Mouse (Mus musculus): Measurements from ENCODE around the gene Fbxl7.
A peak's percentile ranks its signal among the peaks of the same experiment; 100 is the strongest.

Gene Fbxl7

DNA sequence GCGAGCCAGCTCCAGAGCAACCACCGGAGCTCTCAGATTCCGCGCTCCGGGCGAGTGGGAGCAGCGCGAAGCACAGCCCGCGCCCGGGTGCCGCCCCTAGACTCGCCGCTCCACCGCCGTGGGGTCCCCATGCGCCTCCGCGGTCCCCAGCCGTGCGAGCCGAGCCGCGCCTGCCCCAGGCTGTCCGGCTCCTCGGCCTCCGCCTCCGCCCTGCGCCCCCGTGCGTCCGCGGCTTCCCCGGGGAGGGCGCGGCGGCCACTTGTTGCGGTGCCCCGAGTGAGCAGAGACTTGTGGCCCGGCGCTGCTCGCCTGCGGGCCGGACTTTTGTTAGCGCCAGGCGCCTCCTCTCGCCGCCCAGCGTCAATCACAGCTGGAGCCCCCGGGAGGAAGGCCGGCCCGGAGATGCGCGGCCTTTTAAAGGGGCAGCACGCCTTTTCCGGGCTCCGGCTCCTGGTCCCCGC is at the start of gene Fbxl7:
Gene Fbxl7, minus strand, starts transcription at position 330 of the 461 bp plus-strand sequence.
- peak; percentile 39 to 46 for DNase-seq (ENCODE audit: low spot score in 2 of 2)

DNA sequence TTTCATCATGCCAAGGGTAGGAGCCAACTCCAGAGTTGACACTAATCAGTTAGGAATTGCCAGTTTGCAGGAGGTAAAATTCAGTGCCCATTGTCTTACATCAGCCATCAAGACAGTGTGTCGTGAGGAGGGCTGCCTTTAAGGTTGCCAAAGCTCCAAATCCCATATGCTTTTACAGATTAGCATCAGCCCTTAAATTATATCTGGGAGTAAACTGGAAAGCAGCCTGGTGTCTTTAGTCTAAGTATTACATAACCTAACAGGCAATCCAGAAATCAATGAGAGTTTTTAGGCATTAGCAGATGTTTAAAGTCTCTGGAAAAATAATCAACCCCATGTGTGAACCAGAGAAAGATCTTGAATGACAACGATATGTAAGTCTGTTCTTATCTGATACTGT is 26.6 kb upstream of the Fbxl7 start:
- DNase-seq (ENCODE audit: low spot score in 2 of 2) = no peak

DNA sequence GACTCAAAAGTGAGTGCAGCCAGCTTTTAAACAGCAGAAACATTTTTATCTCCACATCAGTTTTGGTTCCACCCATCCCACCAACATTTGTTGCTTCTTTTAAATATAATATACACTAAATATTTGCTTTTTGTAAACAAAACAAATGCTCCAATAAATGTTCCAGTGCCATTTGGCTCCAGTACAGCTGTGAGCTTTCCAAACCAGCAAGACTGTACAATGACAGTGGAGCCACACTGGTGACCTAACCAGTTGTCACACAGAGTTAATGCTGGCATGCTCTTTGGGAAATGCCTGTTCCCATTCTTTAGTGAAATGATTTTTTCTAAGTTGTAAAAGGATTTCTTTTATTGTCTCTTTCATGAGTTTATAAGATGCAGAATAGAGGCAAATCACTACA is 18.0 kb upstream of the Fbxl7 start:
- DNase-seq (ENCODE audit: low spot score in 2 of 2) = no peak

DNA sequence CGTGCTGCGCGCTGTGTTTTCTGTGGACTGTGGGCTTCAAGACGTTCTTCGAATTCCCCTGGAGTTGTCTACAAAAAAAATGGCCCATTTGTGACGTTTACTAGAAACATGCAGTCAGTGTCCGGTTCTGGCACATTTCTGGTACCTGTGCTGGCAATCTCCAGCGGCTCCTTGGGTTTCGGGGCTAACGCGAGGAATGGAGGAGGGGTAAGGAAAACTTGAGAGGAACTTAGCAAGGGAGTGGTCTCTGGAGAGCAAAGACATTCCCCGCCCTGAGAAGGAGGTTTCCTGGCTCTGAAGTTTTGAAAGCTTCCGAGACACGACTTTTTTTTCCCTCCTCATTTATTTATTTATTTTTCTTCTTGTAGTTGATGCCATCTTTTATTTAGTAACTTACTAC is 381 bp upstream of the Fbxl7 start:
- no peak for DNase-seq (ENCODE audit: low spot score in 2 of 2)

GRCm38 (mm10) chr15:26894801-26895229 is 565 bp downstream of the Fbxl7 start:
- no peak for DNase-seq (ENCODE audit: low spot score in 2 of 2)

DNA sequence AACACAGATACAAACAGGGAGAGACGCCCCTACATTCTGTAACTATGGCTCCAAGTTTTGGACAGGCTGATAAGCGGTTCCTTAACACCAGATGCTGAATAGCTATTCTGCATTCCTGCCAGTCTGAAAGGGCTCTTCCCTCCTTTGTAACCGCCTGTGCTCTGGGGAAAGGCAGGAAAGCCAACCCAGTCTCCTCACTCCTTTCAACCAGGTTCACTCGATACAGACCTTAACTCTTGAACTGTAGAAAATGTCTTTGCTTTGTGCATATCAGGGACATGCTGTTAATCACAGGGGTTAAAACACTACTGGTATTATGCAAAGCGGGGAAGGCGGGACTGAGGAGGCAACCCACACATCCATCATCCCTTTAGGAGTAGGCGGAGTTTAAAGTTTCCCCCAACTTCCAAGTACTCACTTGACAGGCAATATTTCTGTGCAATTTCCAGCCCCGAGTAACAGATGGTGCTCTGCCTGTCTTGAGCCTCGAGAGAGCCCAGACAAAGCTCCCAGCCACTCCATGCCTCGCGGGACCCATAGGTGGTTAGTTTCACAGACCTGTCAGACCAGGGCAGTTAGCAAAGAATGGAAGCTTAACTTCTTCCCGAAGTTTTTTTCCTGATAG is 1.2 kb downstream of the Fbxl7 start:
- no peak for DNase-seq (ENCODE audit: low spot score in 2 of 2)

- no peak for DNase-seq (ENCODE audit: low spot score in 2 of 2)
Observed at GRCm38 (mm10) chr15:26893136-26893535, 2.2 kb downstream of the Fbxl7 start.

DNA sequence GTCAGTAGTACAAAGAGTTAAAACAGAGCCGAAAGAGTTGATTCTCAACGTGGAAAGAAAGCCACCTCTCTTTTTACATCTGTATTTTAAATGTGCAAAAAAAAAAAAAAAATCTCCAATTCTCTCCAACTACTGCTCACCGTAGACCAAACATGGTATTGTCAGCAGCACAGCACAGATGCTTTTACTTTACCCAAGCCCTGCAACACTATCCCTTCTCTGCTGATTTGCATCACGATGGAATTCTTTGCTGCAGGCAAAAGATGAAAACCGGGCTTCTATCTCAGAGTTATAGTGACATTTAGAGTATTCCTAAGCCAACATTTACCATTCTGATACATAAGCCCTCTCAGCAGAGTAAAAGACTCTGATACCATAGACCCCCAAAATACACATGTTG is 5.4 kb downstream of the Fbxl7 start:
- DNase-seq (ENCODE audit: low spot score in 2 of 2) = no peak

DNA sequence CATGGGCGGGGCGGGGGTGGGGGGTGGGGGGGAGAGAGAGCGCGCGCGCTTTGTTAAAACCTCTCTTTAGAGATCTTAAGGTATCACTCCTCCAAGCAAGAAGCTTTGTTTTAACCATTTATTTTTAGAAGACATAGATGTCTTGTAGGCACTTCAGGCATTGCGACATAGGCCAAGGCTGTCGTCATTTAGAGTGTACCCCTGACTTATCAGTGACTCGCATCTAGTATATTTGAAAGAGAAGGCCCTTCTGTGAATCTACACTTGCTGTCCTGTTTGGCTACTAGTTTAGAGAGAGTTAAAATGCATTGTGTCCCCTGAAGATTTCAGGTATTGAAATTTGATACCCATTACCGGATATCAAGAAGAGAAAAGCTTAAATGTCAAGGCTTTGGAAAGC is 7.2 kb downstream of the Fbxl7 start:
- DNase-seq (ENCODE audit: low spot score in 2 of 2) = no peak

- no peak for DNase-seq (ENCODE audit: low spot score in 2 of 2)
Observed at GRCm38 (mm10) chr15:26885979-26886378, 9.4 kb downstream of the Fbxl7 start.

- DNase-seq (ENCODE audit: low spot score in 2 of 2) = no peak
Observed at GRCm38 (mm10) chr15:26880212-26880956, 15.0 kb downstream of the Fbxl7 start.

DNA sequence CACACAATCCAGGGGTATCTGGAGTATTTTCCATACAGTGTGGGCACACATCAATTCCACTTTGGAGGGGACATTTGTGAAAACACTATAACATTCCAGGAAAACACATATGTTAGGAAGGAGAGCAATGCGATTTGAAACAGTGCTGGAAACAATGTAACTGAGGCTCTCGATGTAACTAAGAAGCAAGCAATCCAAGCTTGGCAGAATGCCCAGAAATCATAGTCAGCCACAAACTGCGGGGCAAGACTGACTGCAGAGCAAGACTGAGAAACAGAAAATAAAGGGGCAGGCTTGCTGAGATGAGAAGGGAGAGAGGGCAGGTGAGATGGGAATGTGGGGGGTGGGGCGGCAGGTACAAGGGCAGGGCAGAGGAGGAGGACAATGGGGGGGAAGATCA is 19.7 kb downstream of the Fbxl7 start:
- DNase-seq (ENCODE audit: low spot score in 2 of 2) = peak; percentile 54 to 59

- no peak for DNase-seq (ENCODE audit: low spot score in 2 of 2)
Observed at GRCm38 (mm10) chr15:26872234-26872633, 23.1 kb downstream of the Fbxl7 start.

- DNase-seq (ENCODE audit: low spot score in 2 of 2) = no peak
Observed at GRCm38 (mm10) chr15:26869197-26869596, 26.2 kb downstream of the Fbxl7 start.

GRCm38 (mm10) chr15:26867521-26867920 is 27.9 kb downstream of the Fbxl7 start:
- DNase-seq (ENCODE audit: low spot score in 2 of 2) = no peak

DNA sequence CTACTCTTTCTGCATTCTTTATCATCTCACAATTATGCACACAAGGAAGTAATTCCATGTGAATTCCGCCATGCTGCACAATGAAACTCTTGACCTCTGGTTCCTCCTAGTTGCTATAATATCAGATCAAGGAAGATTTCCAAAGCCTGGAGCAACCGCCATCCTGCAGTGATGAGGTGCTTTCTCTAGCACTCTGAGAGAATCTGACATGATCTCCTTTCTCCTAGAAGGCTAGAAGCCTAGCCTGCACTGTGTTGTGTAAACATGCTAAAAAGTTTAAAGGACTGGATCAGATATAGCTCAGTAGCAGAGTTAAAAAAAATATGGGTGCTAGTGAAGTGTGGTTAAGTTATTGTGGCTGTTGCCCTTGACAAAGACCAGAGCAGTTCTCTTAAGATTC is 33.2 kb downstream of the Fbxl7 start:
- DNase-seq (ENCODE audit: low spot score in 2 of 2) = no peak

DNA sequence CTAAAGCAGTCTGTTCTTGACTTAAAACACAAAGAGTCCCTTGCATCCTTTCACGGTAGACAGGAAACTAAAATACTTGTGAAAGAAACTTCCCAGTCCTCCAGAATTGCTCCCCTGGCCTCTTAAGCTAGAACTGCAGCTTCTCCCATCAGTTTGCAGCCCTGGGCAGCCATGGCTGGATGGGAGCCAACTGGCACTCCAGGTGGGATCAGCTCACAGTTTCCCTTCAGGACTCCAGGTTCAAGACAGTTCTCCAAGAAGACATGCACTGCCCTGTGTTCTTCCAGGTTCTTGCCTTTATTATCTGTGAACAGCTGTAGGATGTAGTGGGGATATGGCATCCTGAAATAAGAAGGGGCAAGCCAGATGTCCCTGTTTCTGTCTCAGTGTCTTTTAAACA is 45.8 kb downstream of the Fbxl7 start:
- DNase-seq (ENCODE audit: low spot score in 2 of 2) = no peak

GRCm38 (mm10) chr15:26842216-26842615 is 53.2 kb downstream of the Fbxl7 start:
- no peak for DNase-seq (ENCODE audit: low spot score in 2 of 2)

GRCm38 (mm10) chr15:26838386-26838785 is 57.0 kb downstream of the Fbxl7 start:
- no peak for DNase-seq (ENCODE audit: low spot score in 2 of 2)

GRCm38 (mm10) chr15:26837200-26837599 is 58.2 kb downstream of the Fbxl7 start:
- no peak for DNase-seq (ENCODE audit: low spot score in 2 of 2)

DNA sequence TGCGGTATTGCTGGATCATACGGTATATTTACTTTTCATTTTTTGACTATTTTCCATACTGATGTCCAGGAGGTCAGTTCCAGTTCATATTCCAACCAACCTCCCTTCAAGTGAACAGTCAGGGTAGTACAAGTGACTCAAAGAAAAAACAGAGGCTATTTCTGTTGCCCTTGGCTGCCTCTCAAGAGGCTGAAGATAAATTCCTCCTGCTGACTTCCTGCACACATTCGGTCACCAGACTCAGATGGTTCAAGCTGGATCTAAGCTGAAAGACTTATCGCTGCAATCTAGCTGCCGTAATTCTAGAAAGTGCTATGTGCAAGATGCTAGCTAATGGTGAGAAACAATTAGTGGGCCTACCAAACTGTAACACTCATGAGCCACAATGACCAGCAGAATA is 61.0 kb downstream of the Fbxl7 start:
- no peak for DNase-seq (ENCODE audit: low spot score in 2 of 2)

DNA sequence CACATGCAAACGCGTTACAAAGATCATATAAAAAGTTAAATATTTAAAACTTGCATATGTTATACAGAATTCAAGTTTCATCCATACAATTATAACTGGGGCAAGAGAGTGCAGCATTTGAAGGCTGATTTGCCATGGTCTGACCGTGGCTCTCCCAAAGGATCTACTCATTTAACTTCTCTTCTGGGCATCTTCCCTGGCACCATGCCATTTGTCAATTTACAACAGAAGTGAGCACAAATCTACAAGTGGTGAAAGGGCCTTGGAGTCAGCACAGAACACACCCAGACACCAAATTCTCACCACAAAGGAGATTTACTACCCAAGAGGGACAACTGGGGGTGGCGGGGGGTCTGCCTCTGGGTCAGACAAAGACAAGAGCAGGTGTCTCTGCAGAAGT is 64.2 kb downstream of the Fbxl7 start:
- DNase-seq (ENCODE audit: low spot score in 2 of 2) = no peak

DNA sequence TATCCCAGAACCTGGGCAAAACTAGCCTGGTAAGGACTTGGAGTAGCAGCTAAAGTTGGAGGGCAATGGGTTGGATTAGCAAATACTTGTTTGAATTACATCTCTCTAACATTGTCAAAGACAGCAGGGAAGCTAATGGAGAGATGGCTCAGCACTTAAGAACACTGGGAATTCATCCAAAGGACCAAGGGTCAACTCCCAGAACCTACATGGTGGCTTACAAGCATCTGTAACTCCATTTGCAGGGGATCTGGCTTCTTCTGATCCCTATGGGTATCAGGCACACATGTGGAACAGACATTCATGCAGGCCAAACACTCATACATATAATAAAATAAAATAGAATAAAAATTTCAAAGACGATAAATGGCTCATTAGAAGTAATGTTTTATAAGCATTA is 78.4 kb downstream of the Fbxl7 start:
- DNase-seq (ENCODE audit: low spot score in 2 of 2) = no peak

All from right cerebral cortex, postnatal 36 days (tissue).